Comparison of ENCODE assay signal across 8 mouse cellular contexts in the genomic region with DNA sequence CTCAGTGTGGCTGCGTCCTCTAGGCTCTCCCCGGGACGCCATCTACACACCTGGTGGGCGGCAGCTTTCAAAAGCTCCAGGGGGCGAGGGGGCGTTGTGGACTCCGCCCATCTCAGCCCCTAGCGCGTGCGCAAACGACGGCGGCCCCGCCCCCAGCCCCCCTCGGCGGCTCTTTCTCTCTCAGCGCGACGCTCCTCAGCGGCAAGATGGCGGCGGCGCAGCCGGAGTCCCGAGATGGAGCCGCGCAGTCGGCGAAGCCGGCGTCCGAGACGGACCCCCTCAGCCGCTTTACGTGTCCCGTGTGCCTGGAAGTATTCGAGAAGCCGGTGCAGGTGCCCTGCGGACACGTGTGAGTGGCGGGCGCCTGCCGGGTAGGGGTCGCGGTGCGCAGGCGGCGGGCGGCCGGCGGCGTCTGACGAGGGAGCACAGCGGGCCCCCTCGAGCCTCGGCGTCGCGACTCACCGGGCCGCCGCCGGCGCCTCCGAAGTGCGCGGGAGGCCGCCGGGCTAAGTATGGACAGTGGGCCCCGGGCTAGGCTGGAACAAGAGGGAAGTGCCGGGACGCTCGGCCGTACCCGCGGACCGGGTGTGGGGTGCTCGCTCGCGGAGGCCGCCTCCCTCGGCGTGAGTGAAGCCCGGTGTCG. TPM values are rescaled to one million over a fixed set of nuclear protein-coding genes. Genes with fewer than 3 reads are reported as not detected.
DNase-seq lines count a peak whose midpoint lies in the region; ATAC-seq and TF ChIP-seq lines count a peak whose summit lies in the region.

No protein-coding gene starts in this region.

- peaks cover 26% of the 10 kb centered on the region for H3K4me1 ChIP-seq in embryonic facial prominence, embryonic 12.5 days
- peaks cover 9% of the 10 kb centered on the region for H3K4me1 ChIP-seq in heart, adult 2 months (ENCODE audit: control insufficient read depth, insufficient read depth, low read length)
- H3K4me1 ChIP-seq in kidney, adult 2 months (ENCODE audit: control insufficient read depth, insufficient read depth, low read length): peaks cover 14% of the 10 kb centered on the region; the same call in 1 of the 2 replicates
- peaks cover 19% of the 10 kb centered on the region for H3K4me1 ChIP-seq in liver, adult 2 months (ENCODE audit: control insufficient read depth, insufficient read depth, low read length)

- H3K9ac ChIP-seq in embryonic facial prominence, embryonic 12.5 days: peak overlapping the region; percentile 96
- peak overlapping the region; percentile 96 for H3K9ac ChIP-seq in heart, adult 2 months (ENCODE audit: low read depth, low read length)
- peak overlapping the region; percentile 95 for H3K9ac ChIP-seq in liver, adult 2 months (ENCODE audit: low read depth, low read length)

- no peaks in the 10 kb centered on the region for H3K27me3 ChIP-seq in embryonic facial prominence, embryonic 12.5 days
- H3K27me3 ChIP-seq in heart, adult 2 months (ENCODE audit: control insufficient read depth, insufficient read depth, low read length): no peaks in the 10 kb centered on the region
- H3K27me3 ChIP-seq in kidney, adult 2 months (replicated peaks; ENCODE audit: control insufficient read depth, insufficient read depth, low read length): no peaks in the 10 kb centered on the region
- H3K27me3 ChIP-seq in liver, adult 2 months (ENCODE audit: control insufficient read depth, insufficient read depth, low read length): no peaks in the 10 kb centered on the region
- H3K27me3 ChIP-seq in myocyte (ENCODE audit: control insufficient read depth, insufficient read depth, insufficient read length): no peaks in the 10 kb centered on the region

- no peaks in the 10 kb centered on the region for H3K9me3 ChIP-seq in embryonic facial prominence, embryonic 12.5 days

- no peak for TF ChIP-seq EP300 in heart, adult 2 months (IDR thresholded peaks at IDR 0.05; ENCODE audit: insufficient read depth, low read depth, low read length)

- H3K36me3 ChIP-seq in embryonic facial prominence, embryonic 12.5 days: peaks cover 16% of the 10 kb centered on the region
- H3K36me3 ChIP-seq in heart, adult 2 months (ENCODE audit: control insufficient read depth, insufficient read depth, low read length): peaks cover 9% of the 10 kb centered on the region
- H3K36me3 ChIP-seq in kidney, adult 2 months (ENCODE audit: control insufficient read depth, insufficient read depth, low read length): no peaks in the 10 kb centered on the region
- H3K36me3 ChIP-seq in liver, adult 2 months (ENCODE audit: control insufficient read depth, insufficient read depth, low read length): peaks cover 10% of the 10 kb centered on the region; the same call in 1 of the 2 replicates
- no peaks in the 10 kb centered on the region for H3K36me3 ChIP-seq in myocyte (ENCODE audit: control insufficient read depth, insufficient read depth)

- H3ac ChIP-seq in myocyte (ENCODE audit: control insufficient read depth, insufficient read length): peak overlapping the region; percentile 36

- peak; percentile 85 for DNase-seq in 3134 (ENCODE audit: extremely low read depth, insufficient read length, low spot score)
- DNase-seq in adrenal gland, postnatal 25 days: peak; percentile 92
- DNase-seq in heart, adult 2 months: peak; percentile 90 to 91
- DNase-seq in kidney, adult 2 months: peak; percentile 91
- no peak for DNase-seq in liver, adult 2 months (ENCODE audit: extremely low read depth, low read depth, low spot score)
- peak; percentile 87 to 95 for DNase-seq in spleen, postnatal 4 days (ENCODE audit: low spot score in 2 of 2)

- peak; percentile 32; the same call in 1 of the 2 replicates for TF ChIP-seq CTCF in heart, adult 2 months (IDR thresholded peaks at IDR 0.05)
- TF ChIP-seq CTCF in kidney, adult 2 months (conservative IDR thresholded peaks at IDR 0.05; ENCODE audit: insufficient read depth, insufficient read length, low read depth, low read length): no peak
- no peak for TF ChIP-seq CTCF in liver, adult 2 months (IDR thresholded peaks at IDR 0.05; ENCODE audit: low read depth, low read length)

- H3K27ac ChIP-seq in embryonic facial prominence, embryonic 12.5 days: peak overlapping the region; percentile 84
- peak overlapping the region; percentile 86 for H3K27ac ChIP-seq in heart, adult 2 months
- peak overlapping the region; percentile 94 for H3K27ac ChIP-seq in kidney, adult 2 months (ENCODE audit: insufficient read depth, low read depth, low read length)
- H3K27ac ChIP-seq in liver, adult 2 months (replicated peaks; ENCODE audit: insufficient read depth, low read depth, low read length): peak overlapping the region; percentile 97

- H3K4me2 ChIP-seq in embryonic facial prominence, embryonic 12.5 days (replicated peaks): peak overlapping the region; percentile 93
- H3K4me2 ChIP-seq in myocyte (ENCODE audit: low read depth): peak overlapping the region; percentile 89

- peak; percentile 77 for ATAC-seq in embryonic facial prominence, embryonic 12.5 days (ENCODE audit: insufficient number of reproducible peaks, insufficient read depth, low FRiP score, low TSS enrichment)

- under 1% methylated on average over 85 of the region's 85 CpGs for WGBS in embryonic facial prominence, embryonic 12.5 days
- under 1% methylated on average over 79 of the region's 85 CpGs for WGBS in heart, adult 2 months
- under 1% methylated on average over 85 of the region's 85 CpGs for WGBS in kidney, adult 2 months
- under 1% methylated on average over 85 of the region's 85 CpGs for WGBS in liver, adult 2 months

- TF ChIP-seq POLR2A in heart, adult 2 months (IDR thresholded peaks at IDR 0.05; ENCODE audit: insufficient read depth, low read depth, low read length): peak; percentile 63; the same call in 1 of the 2 replicates
- TF ChIP-seq POLR2A in kidney, adult 2 months (IDR thresholded peaks at IDR 0.05; ENCODE audit: low read depth, low read length): no peak
- peak; percentile 84 for TF ChIP-seq POLR2A in liver, adult 2 months (IDR thresholded peaks at IDR 0.05; ENCODE audit: extremely low read depth, insufficient read depth, low read length)
- peak; percentile 62 for TF ChIP-seq POLR2A in myocyte (IDR thresholded peaks at IDR 0.05; ENCODE audit: insufficient read length, low read depth)

- peaks cover 4% of the 10 kb centered on the region; the same call in 1 of the 2 replicates for H3K79me2 ChIP-seq in heart, adult 2 months (replicated peaks; ENCODE audit: control insufficient read depth, insufficient read depth, low read length)
- H3K79me2 ChIP-seq in liver, adult 2 months (ENCODE audit: control insufficient read depth, insufficient read depth, low read length): peaks cover 32% of the 10 kb centered on the region; the same call in 1 of the 2 replicates
- H3K79me2 ChIP-seq in myocyte (ENCODE audit: control insufficient read depth, insufficient read depth): peaks cover 45% of the 10 kb centered on the region

- H3K4me3 ChIP-seq in embryonic facial prominence, embryonic 12.5 days: peak overlapping the region; percentile 96
- peak overlapping the region; percentile 99 for H3K4me3 ChIP-seq in heart, adult 2 months
- peak overlapping the region; percentile 89 for H3K4me3 ChIP-seq in kidney, adult 2 months (ENCODE audit: insufficient read depth, low read depth, low read length)
- H3K4me3 ChIP-seq in liver, adult 2 months (ENCODE audit: insufficient read depth, low read depth, low read length): peak overlapping the region; percentile 91
- peak overlapping the region; percentile 48 for H3K4me3 ChIP-seq in myocyte

- intact Hi-C loops in heart, adult 2 months (cut with DNase I): no loop called here

TF ChIP-seq in myocyte, 11 proteins besides CTCF, POLR2A, EP300 and RAD21:
- TF ChIP-seq POLR2AphosphoS2 (IDR thresholded peaks at IDR 0.05; ENCODE audit: insufficient read length, low read depth) (peak; percentile 66), MYOG (IDR thresholded peaks at IDR 0.05; ENCODE audit: control insufficient read depth in 1 of 3, insufficient read depth in 1 of 3, insufficient read length in 2 of 3, low read depth in 2 of 3) (no peak), MYOD1 (IDR thresholded peaks at IDR 0.05; ENCODE audit: control insufficient read depth in 1 of 3, insufficient read length in 2 of 3, low read depth in 2 of 3) (peak in 1 of 3 experiments; percentile 4)

RNA-seq across cellular contexts. Expression of a gene that starts 10.7 kb away (rescaled TPM):
- total RNA-seq in adrenal gland, postnatal 25 days (2021): 35.1 and 36.5 TPM in 2 replicates
- 14.3 and 16.3 TPM in 2 replicates for polyA plus RNA-seq in embryonic facial prominence, embryonic 12.5 days (2016; fragmentation: Nextera tagmentation; extraction: Ambion mirVana)
- 10 to 100 TPM; 15.4 to 15.6 TPM for total RNA-seq in heart, adult 2 months (2021)
- 15.5 and 19.7 TPM in 2 replicates for polyA plus RNA-seq in heart, adult 2 months (2012; rRNA removed)
- 26.5 and 31.5 TPM in 2 replicates for polyA plus RNA-seq in kidney, adult 2 months (2012; rRNA removed)
- total RNA-seq in liver, adult 2 months (2014; rRNA removed): 2.5 and 3.1 TPM in 2 replicates
- 9.6 and 10.7 TPM in 2 replicates for polyA plus RNA-seq in liver, adult 2 months (2012; rRNA removed)
- 30.5 TPM for polyA plus RNA-seq in myocyte (2012; fragmentation: generic; extraction: Trizol)

RNA-seq across cellular contexts. Expression of a gene that starts 10.9 kb away (rescaled TPM):
- 68.4 and 71.6 TPM in 2 replicates for total RNA-seq in adrenal gland, postnatal 25 days (2021)
- 94.4 and 96.9 TPM in 2 replicates for polyA plus RNA-seq in embryonic facial prominence, embryonic 12.5 days (2016; fragmentation: Nextera tagmentation; extraction: Ambion mirVana)
- 10 to 100 TPM; 60.4 to 76.7 TPM for total RNA-seq in heart, adult 2 months (2021)
- polyA plus RNA-seq in heart, adult 2 months (2012; rRNA removed): 96.3 and 128 TPM in 2 replicates
- 97.9 and 98.2 TPM in 2 replicates for polyA plus RNA-seq in kidney, adult 2 months (2012; rRNA removed)
- total RNA-seq in liver, adult 2 months (2014; rRNA removed): 44.3 and 55.0 TPM in 2 replicates
- polyA plus RNA-seq in liver, adult 2 months (2012; rRNA removed): 71.0 and 71.9 TPM in 2 replicates
- 40.9 TPM for polyA plus RNA-seq in myocyte (2012; fragmentation: generic; extraction: Trizol)

RNA-seq across cellular contexts. Expression of a gene that starts 34.6 kb away (rescaled TPM):
- 12.8 and 13.0 TPM in 2 replicates for total RNA-seq in adrenal gland, postnatal 25 days (2021)
- polyA plus RNA-seq in embryonic facial prominence, embryonic 12.5 days (2016; fragmentation: Nextera tagmentation; extraction: Ambion mirVana): 76.3 and 83.4 TPM in 2 replicates
- total RNA-seq in heart, adult 2 months (2021): 1 to 10 TPM; 1.6 to 2.0 TPM
- polyA plus RNA-seq in heart, adult 2 months (2012; rRNA removed): 6.5 and 10.5 TPM in 2 replicates
- polyA plus RNA-seq in kidney, adult 2 months (2012; rRNA removed): 10.4 and 13.2 TPM in 2 replicates
- total RNA-seq in liver, adult 2 months (2014; rRNA removed): 0.13 and 0.18 TPM in 2 replicates
- polyA plus RNA-seq in liver, adult 2 months (2012; rRNA removed): 2.2 and 2.7 TPM in 2 replicates
- 48.5 TPM for polyA plus RNA-seq in myocyte (2012; fragmentation: generic; extraction: Trizol)

Comparison
In these comparisons a context has a peak if more than half of its experiments do, and no peak if none do; other contexts are left out.
1. H3K4me3 ChIP-seq: peak in every context shown above with its lines; median percentile 99 in heart, adult 2 months; 96 in embryonic facial prominence, embryonic 12.5 days; 91 in liver, adult 2 months; 89 in kidney, adult 2 months; 48 in myocyte.